Mouse (Mus musculus) effector memory CD4-positive, alpha-beta T cell, adult 7 months (primary cell): ENCODE results near the gene Top2b. TPM values are rescaled to one million over a fixed set of nuclear protein-coding genes. Genes with fewer than 3 reads are reported as not detected.

Experiments used
- polyA plus RNA-seq: library from polyadenylated mRNA; unstranded; fragments of 100-300 nt; shearing (Covaris generic); gene quantifications from one replicate; pipeline ENCODE4 v1.2.1, GENCODE M21; 2017

The Top2b gene
- 135 TPM for polyA plus RNA-seq

GRCm38 (mm10) chr14:16364878-16365337 is at the start of gene Top2b:
TSS of gene Top2b (plus strand) at chr14:16365179.

Other genes starting within 250 kb of the Top2b start
- gene Ngly1, start 115.9 kb upstream of the Top2b start, polyA plus RNA-seq, result 69.5 TPM
- gene Oxsm, start 115.4 kb upstream of the Top2b start, polyA plus RNA-seq, result 3.0 TPM